Mouse (Mus musculus) kidney, adult 2 months (tissue): ENCODE results near the gene Lsm6.

Experiments
- CTCF ChIP-seq: fragments of 200-500 bp; conservative IDR thresholded peaks from 2 replicates; pipeline ENCODE4 v1.5.1; 2011; ENCODE audit warnings: low read depth, mild to moderate bottlenecking, control low read depth, low read length, moderate library complexity, mixed read lengths; ENCODE audit not compliant: insufficient read depth, insufficient read length
- POLR2A ChIP-seq: fragments of 200-500 bp; IDR thresholded peaks from one replicate; pipeline ENCODE4 v1.6.1; 2011; ENCODE audit warnings: low read depth, low read length, control low read depth

GRCm38 (mm10) chr8:78862046-78862445, 41.1 kb upstream of the Lsm6 start:
- no peak for TF ChIP-seq CTCF
- no peak for TF ChIP-seq POLR2A
